Mouse (Mus musculus) E14TG2a.4 (cell line): ENCODE results near the gene Megf6.

ENCODE experiments used
- CTCF ChIP-seq: conservative IDR thresholded peaks from 2 replicates; pipeline ENCODE4 v1.5.1; 2014; ENCODE audit warnings: low read length
- NANOG ChIP-seq: IDR thresholded peaks from 2 replicates; pipeline ENCODE4 v1.6.1; 2014; ENCODE audit warnings: borderline replicate concordance, low read length, mixed read lengths
- POU5F1 ChIP-seq: IDR thresholded peaks from 2 replicates; pipeline ENCODE4 v1.6.1; 2014; ENCODE audit warnings: low read length, borderline replicate concordance

- no peak for TF ChIP-seq CTCF
- no peak for TF ChIP-seq POU5F1
- no peak for TF ChIP-seq NANOG
Observed at GRCm38 (mm10) chr4:154211459-154211858, 40.9 kb downstream of the Megf6 start.
